Mouse (Mus musculus) ovary, postnatal 14 days (tissue): ENCODE results near the gene Bdnf.

ENCODE experiments used
- DNase-seq: peaks from one replicate; pipeline ENCODE4 v3.0.0; 2022; ENCODE audit warnings: low spot score

The Bdnf gene

GRCm38 (mm10) chr2:109706524-109706923 lies 32.0 kb downstream of the Bdnf start:
- DNase-seq: no peak

GRCm38 (mm10) chr2:109709346-109709745 lies 34.8 kb downstream of the Bdnf start:
- DNase-seq: no peak

DNA sequence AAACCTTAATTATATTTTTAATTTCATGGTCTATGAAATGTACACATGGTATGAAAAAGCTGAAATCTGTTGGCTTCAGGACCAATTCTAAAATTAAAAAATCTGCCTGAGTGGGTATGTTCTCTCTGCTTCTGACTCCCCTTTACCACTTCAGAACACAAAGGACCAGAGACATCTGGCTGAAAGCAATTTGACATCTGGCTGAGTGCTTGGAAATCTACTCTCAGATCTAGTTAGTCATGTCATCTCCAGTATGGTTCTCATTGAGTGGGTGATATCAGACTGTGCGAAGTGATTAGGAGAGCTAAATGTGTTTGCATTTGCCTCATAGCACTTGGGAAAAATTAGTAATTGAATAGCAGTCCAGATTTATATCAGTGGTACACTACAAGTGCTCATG lies 36.5 kb downstream of the Bdnf start:
- no peak for DNase-seq

DNA sequence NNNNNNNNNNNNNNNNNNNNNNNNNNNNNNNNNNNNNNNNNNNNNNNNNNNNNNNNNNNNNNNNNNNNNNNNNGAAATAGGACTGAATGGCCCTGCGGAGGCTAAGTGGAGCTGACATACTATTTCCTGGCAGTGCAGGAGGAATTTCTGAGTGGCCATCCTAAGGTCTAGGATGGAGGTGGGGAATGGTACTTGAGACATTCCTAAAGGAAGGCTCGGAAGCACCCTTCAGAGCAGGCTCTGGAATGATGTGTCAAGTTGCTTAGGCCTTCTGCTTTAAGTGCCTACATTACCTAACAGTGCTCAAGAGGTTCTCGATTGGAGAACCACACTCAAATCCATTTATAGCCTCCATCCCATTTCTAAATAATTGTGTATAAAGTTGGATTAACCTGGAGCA lies 50.8 kb downstream of the Bdnf start:
- no peak for DNase-seq

DNA sequence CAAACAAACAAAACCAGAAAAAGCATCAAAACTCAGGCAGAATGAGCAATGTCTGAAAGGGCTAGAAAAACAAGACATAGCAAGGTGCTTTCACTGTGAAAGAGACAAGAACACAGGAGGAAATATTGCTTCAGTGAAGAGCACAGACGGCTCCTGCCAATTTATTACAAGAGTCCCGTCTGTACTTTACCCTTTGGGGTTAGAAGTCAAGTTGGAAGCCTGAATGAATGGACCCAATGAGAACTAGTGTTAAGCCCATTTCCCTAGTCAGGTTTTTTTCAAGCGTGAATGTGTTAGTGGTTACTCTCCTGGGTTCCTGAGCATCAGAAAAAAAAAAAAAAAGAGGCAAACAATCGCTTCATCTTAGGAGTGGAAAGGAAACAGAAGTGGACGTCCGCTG lies 51.3 kb downstream of the Bdnf start:
- DNase-seq: no peak

- DNase-seq: no peak
These were observed 54.7 kb downstream of the Bdnf start for GRCm38 (mm10) chr2:109729221-109729620.

DNA sequence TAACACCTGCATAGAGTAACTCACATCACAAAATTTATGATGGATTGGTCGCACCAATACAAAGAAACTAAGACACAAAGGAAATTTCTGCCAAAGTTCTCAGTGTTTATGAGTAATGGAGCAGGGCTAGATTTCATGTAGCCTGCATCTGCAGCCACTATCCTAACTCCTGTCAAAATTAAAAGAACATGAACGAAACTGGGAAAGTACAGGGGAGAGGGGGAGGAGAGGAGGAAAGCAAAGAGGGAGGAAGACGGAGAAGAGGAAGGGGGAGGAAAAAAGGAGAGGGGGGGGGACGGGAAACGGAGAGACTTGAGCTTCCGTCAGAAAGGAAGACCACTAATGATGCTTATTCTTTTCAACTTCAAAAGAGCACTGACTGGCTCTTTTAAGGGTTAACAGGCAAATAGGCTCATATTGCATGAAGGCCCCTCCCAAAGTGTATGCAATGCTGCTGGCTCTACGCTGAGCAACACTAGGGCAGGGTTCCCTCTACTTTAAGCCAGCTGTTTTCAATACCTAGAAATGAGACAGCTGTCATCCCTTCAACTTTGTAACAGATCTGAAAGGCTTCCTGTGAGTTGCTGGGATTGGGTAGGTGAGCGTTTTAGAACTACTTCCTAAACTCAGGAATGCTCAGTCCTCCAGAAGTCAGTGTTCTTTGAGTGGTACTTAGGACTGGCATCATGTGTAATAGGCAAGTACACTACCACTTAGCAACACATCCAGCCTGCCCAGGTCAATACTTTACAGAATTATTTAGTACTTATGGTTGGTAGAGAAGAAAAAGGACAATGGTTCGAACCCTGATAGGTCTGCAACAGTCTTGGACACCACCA lies 58.9 kb downstream of the Bdnf start:
- no peak for DNase-seq

DNA sequence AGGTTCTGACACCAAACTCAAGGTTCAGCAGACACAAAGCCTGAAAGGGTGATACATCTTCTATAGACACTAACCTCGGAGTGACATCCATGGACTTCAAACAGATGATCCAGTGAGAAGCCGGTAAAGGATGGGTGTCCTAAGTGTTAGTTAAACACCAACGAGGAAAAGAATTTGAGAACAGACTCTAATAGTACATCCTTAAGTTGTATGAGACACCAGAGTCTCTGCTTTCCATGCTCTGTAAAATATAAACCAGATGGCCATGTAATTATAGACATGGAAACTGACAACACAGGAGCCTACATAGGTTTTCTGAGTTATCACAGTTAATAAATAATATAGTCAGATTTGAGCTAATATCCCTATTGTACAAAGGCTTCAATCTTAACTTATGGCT lies 59.7 kb downstream of the Bdnf start:
- no peak for DNase-seq

DNA sequence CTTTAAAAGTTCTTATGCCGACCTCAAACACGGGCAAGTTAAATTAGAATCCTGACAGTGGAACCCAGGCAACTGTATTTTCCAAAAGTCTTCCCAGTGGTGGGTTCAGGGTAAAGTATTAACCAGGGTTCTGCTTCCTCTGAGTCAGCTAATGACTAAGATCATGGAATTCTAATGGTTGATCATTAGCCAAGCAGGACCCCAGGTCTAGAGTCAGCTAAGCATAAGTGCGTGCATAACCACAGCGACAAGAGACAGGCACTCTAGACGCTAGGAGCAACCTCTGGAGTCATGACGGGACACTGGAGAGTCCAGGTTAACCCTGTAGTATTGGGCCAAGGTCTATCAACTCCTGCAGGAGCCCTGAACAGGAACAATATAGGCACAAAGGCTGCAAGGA lies 60.2 kb downstream of the Bdnf start:
- DNase-seq: no peak

DNA sequence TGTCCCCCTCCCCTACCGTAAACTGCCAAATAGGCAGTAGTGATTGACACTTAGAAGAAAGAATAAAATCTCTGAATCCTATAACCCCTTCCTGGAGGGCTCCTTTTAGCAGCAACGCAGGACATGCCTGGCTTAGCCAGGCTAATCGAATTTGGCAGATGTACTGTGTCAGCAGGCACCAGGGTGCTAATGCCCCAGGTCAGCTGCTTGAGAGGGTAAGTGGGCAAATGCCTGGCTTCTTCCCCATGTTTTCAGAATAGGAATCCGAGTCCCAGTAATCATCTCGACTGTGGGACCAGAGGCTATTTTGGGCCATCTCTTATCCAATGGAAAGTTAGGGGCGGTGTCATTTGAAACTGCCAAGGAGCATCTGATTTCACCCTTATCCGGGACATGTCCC lies 60.8 kb downstream of the Bdnf start:
- no peak for DNase-seq

GRCm38 (mm10) chr2:109736306-109736705 lies 61.8 kb downstream of the Bdnf start:
- no peak for DNase-seq

DNA sequence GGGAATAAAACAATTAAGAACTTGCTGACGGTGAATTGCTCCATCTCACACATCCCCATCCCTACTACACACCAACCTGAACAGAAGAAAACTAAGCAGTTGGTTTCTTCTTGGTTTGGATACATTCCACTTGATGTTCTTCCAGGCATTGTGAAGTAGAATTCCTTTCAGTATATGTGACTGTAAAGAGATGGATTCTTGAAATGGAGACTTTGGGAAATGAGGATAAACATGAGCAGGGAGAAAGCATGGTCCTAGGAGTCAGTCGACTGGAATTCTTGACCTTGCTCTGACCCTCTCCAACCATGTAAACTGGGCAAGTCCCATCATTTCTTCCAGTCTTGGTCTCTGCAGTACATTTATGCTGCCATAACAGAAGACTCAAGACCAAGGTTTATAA lies 63.8 kb downstream of the Bdnf start:
- no peak for DNase-seq

DNA sequence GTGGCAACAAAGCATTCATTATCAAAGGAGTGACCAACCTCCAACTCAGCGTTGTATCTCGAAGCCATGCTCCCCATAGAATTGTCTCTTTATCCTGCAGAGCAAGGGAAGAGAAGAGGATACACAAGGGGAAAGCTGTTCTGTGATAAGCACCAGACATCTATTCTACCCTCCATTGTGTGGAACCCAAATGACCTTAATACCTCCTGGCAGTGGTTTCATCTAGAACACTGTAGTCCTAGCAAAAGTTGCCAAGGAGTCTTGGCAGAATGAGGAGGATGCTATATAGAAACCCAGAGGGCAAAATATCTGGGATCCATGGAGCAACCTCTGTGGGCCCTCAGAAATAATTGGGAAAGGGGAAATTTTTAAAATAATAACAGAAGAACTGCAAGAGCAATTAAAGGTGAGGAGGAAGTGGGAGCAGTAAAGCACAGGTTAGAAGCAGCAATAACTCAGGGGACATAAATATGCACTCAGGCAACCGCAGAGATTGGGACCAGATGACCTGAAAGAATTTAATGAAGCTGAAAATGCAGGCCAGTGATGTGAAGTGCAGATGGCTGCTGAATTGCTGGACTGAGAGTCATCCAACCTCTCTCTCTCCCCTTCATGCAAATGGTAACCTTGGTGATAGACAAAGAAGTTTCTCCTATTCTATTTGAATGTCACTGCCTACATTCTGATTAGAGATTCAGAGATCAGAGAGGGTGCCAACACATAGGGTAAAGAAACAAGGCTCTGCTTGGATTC lies 68.9 kb downstream of the Bdnf start:
- no peak for DNase-seq

DNA sequence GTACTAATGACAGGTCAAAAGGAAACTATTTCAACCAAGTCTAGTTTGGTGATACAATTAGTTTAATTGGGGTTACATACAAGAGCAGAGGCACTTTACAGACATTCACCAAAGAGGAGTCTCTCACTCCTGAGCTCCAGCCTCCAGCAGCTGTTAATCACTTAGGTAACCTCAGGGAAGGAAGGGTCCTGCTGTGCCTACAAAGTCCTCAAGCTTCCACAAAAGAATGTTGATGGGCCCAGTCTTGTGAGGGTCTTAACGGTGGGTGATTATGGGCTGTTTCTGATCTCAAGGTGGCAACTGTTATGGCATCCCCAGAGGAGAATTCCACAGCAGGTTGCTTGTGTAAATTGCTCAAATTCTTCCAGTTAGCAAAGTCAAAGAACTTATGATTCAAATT lies 71.7 kb downstream of the Bdnf start:
- no peak for DNase-seq

GRCm38 (mm10) chr2:109748412-109748811 lies 73.9 kb downstream of the Bdnf start:
- DNase-seq: no peak

DNA sequence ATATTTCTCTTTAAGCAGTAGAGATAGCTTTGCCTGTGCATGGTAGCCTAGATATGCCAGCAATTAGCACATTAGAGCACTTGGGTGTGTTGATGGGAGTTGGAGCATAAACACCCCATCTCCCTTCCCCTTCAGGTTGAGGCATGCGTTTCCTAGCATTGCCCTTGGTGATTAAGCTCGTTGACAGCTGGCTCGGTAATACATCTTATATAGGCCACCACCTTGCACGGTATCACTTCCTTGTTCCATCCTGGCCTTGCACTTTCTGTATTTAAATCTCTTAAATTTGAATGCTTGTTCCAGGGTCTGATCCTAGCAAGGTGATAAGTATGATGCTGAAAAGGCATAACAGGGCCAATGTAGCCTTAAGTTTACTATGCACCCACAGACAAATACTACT lies 74.3 kb downstream of the Bdnf start:
- no peak for DNase-seq

- DNase-seq: no peak
These were observed 75.5 kb downstream of the Bdnf start for GRCm38 (mm10) chr2:109749964-109750363.

- no peak for DNase-seq
These were observed 76.0 kb downstream of the Bdnf start for GRCm38 (mm10) chr2:109750484-109750883.

- no peak for DNase-seq
These were observed 81.8 kb downstream of the Bdnf start for GRCm38 (mm10) chr2:109756305-109756704.

- no peak for DNase-seq
These were observed 92.3 kb downstream of the Bdnf start for GRCm38 (mm10) chr2:109766772-109767171.

DNA sequence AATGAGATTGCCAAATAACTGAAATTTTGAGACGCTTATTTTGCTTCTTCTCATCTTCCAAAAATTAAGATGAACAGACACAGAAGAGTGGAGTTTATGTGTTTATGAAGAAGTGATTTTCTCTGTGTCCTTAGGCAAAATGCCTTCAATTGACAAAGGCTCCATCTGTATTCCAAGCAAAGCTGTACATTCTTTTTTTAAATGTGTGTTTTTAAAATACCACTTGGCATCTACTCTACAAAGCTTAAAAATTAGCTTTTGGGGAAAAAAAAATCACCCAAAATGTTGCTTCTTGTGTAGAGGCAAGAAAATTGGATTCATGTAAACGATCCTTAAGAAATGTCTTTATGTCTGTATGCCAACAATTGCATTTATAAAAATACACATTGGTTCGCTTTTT lies 94.3 kb downstream of the Bdnf start:
- no peak for DNase-seq

DNA sequence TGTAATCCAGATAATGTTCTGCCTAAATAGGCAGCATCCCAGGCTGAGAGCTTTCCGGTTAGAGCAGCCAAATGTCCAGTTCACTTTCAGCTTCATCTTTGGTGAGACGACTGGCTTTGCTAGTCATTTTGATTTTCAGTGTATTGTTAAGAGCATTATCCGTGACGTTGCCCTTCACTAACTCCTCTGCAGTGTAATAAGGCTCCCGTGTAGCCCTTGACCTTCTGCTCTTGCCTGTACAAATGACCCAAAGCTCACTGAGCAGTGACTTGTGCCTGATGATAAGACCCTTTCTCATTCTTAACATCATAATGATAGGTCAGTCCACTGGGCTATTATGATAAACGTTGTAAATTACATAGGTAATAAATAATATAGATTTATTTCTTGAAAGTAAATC lies 101.9 kb downstream of the Bdnf start:
- no peak for DNase-seq
